Mouse (Mus musculus) embryonic fibroblast, embryonic 13.5 days (primary cell): Measurements from ENCODE around the gene Pear1.

Source experiments
- CTCF ChIP-seq: IDR thresholded peaks from 2 replicates; pipeline ENCODE4 v1.5.1; 2011; ENCODE audit warnings: mild to moderate bottlenecking, control low read depth, low read length, moderate library complexity, borderline replicate concordance; ENCODE audit not compliant: insufficient read depth
- POLR2A ChIP-seq: IDR thresholded peaks from 2 replicates; pipeline ENCODE4 v1.6.1; 2011; ENCODE audit warnings: low read depth, mild to moderate bottlenecking, control low read depth, low read length, moderate library complexity

GRCm38 (mm10) chr3:87724556-87724955 is 99.5 kb downstream of the Pear1 start:
- TF ChIP-seq CTCF, result no peak
- no peak for TF ChIP-seq POLR2A
